In genomic region chr16:93585703-93586205, GRCm38 (mm10) we compare ENCODE assay signal across 18 mouse cellular contexts. TPM values are rescaled to one million over a fixed set of nuclear protein-coding genes. Genes with fewer than 3 reads are reported as not detected.
DNase-seq lines count a peak whose midpoint lies in the region; ATAC-seq and TF ChIP-seq lines count a peak whose summit lies in the region.
"Had no signal": no experiment of that assay in that cellular context is flagged by ENCODE, and none has a peak within 500 bp of the region (broad histone marks: within the 10 kb centered on the region; RNA-seq: fewer than 3 reads in every experiment).

No protein-coding gene starts in this region.

- peak overlapping the region; percentile 33 for H3K4me2 ChIP-seq in heart, embryonic 16.5 days (ENCODE audit: low read depth, low read length)
- H3K4me2 ChIP-seq in heart, embryonic 11.5 days = no peak overlapping the region
- H3K4me2 ChIP-seq: midbrain, embryonic 11.5 days; neural tube, embryonic 12.5 days had no signal

- H3K36me3 ChIP-seq in heart, embryonic 16.5 days (ENCODE audit: control insufficient read depth, insufficient read depth) = peaks cover 10% of the 10 kb centered on the region; the same call in 1 of the 2 replicates
- H3K36me3 ChIP-seq in heart, embryonic 11.5 days (ENCODE audit: control insufficient read depth, insufficient read depth, low read length) = 0 out of 2 replicates have a peak, but pooled peaks cover 6% of the 10 kb centered on the region
- H3K36me3 ChIP-seq in macrophage (ENCODE audit: inconsistent target) = no peaks in the 10 kb centered on the region
- no peaks in the 10 kb centered on the region for H3K36me3 ChIP-seq in thymus, adult 2 months (ENCODE audit: control insufficient read depth, insufficient read depth, low read length)

- H3K4me1 ChIP-seq in heart, embryonic 16.5 days (ENCODE audit: control insufficient read depth, insufficient read depth, low read length) = 0 out of 2 replicates have a peak, but pooled peaks cover 5% of the 10 kb centered on the region
- H3K4me1 ChIP-seq in heart, embryonic 11.5 days (ENCODE audit: control insufficient read depth, insufficient read depth, low read length) = peaks cover 14% of the 10 kb centered on the region
- H3K4me1 ChIP-seq in thymus, adult 2 months (replicated peaks; ENCODE audit: control insufficient read depth, insufficient read depth, low read length) = peaks cover 25% of the 10 kb centered on the region
- H3K4me1 ChIP-seq: neural tube, embryonic 12.5 days had no signal

- TF ChIP-seq CTCF in thymus, adult 2 months (IDR thresholded peaks at IDR 0.05; ENCODE audit: borderline replicate concordance, control insufficient read depth, extremely low read depth, insufficient read depth, low read length, poor library complexity) = no peak

- H3K27me3 ChIP-seq in heart, embryonic 16.5 days (ENCODE audit: control insufficient read depth, insufficient read depth, low read length) = no peaks in the 10 kb centered on the region
- H3K27me3 ChIP-seq in heart, embryonic 11.5 days (ENCODE audit: control insufficient read depth, insufficient read depth, low read length) = no peaks in the 10 kb centered on the region
- no peaks in the 10 kb centered on the region for H3K27me3 ChIP-seq in thymus, adult 2 months (ENCODE audit: control insufficient read depth, insufficient read depth, low read length)
- H3K27me3 ChIP-seq: neural tube, embryonic 12.5 days; Patski had no signal

- H3K4me3 ChIP-seq in heart, embryonic 16.5 days (ENCODE audit: low read length) = peak overlapping the region; percentile 15; the same call in 1 of the 2 replicates
- no peak overlapping the region for H3K4me3 ChIP-seq in heart, embryonic 11.5 days (ENCODE audit: low read depth, low read length)
- peak overlapping the region; percentile 0; the same call in 1 of the 2 replicates for H3K4me3 ChIP-seq in macrophage (ENCODE audit: inconsistent target)
- peak overlapping the region; percentile 59 for H3K4me3 ChIP-seq in thymus, adult 2 months (ENCODE audit: control insufficient read depth, insufficient read depth, low read length)
- H3K4me3 ChIP-seq: erythroblast, embryonic 14.5 days; neural tube, embryonic 12.5 days had no signal

- DNase-seq in thymus, adult 2 months = peak; percentile 43
- no peak for DNase-seq in urinary bladder, postnatal 14 days (ENCODE audit: low spot score)
- no peak for DNase-seq in adrenal gland, postnatal 14 days
- no peak for DNase-seq in ovary, adult 18-20 months (ENCODE audit: low spot score)
- DNase-seq: adrenal gland, postnatal 10 days; cerebellum, adult 11 months; heart, postnatal 14 days had no signal

- H3K9me3 ChIP-seq in heart, embryonic 16.5 days (replicated peaks; ENCODE audit: control insufficient read depth, low read length) = no peaks in the 10 kb centered on the region
- no peaks in the 10 kb centered on the region for H3K9me3 ChIP-seq in heart, embryonic 11.5 days (replicated peaks; ENCODE audit: control insufficient read depth, low read length)
- H3K9me3 ChIP-seq: neural tube, embryonic 12.5 days had no signal

- peak; percentile 14; the same call in 1 of the 2 replicates for TF ChIP-seq POLR2A in thymus, adult 2 months (IDR thresholded peaks at IDR 0.05; ENCODE audit: control insufficient read depth, extremely low read depth, insufficient read depth, low read length, poor library complexity)

- peak; percentile 34; the same call in 1 of the 2 replicates for ATAC-seq in heart, embryonic 16.5 days (replicated peaks; ENCODE audit: extremely low read depth, insufficient read depth, low FRiP score)
- no peak for ATAC-seq in heart, embryonic 11.5 days (replicated peaks; ENCODE audit: insufficient number of reproducible peaks, low FRiP score, low TSS enrichment)
- ATAC-seq in activated CD4-positive, CD25-positive, alpha-beta regulatory T cell, adult 4 months = peak; percentile 62
- ATAC-seq: intestine, embryonic 16.5 days; Patski had no signal

- WGBS in heart, embryonic 16.5 days = 90% methylated on average over 9 of the region's 9 CpGs
- WGBS in heart, embryonic 11.5 days (ENCODE audit: insufficient replicate concordance) = 84% methylated on average over 9 of the region's 9 CpGs
- 32% methylated on average over 9 of the region's 9 CpGs for WGBS in macrophage (ENCODE audit: missing documents)
- WGBS in thymus, adult 2 months = 12% methylated on average over 9 of the region's 9 CpGs

- H3K79me2 ChIP-seq in macrophage (ENCODE audit: inconsistent target) = no peaks in the 10 kb centered on the region

- no peak overlapping the region; the same call in 1 of the 2 replicates for H3K9ac ChIP-seq in heart, embryonic 16.5 days (ENCODE audit: low read length)
- no peak overlapping the region for H3K9ac ChIP-seq in heart, embryonic 11.5 days (ENCODE audit: low read depth, low read length)
- H3K9ac ChIP-seq: liver, embryonic 14.5 days; neural tube, embryonic 12.5 days had no signal

- peak overlapping the region; percentile 51 for H3K27ac ChIP-seq in heart, embryonic 16.5 days (ENCODE audit: low read length)
- no peak overlapping the region for H3K27ac ChIP-seq in heart, embryonic 11.5 days (ENCODE audit: low read depth, low read length)
- H3K27ac ChIP-seq in macrophage = peak overlapping the region; percentile 29; the same call in 1 of the 2 replicates
- peak overlapping the region; percentile 88 for H3K27ac ChIP-seq in thymus, adult 2 months (ENCODE audit: control insufficient read depth, insufficient read depth, low read length)
- H3K27ac ChIP-seq: liver, embryonic 14.5 days; neural tube, embryonic 12.5 days had no signal

RNA-seq across cellular contexts. Expression of gene Setd4, which starts 18.1 kb away (rescaled TPM):
- polyA plus RNA-seq in heart, embryonic 16.5 days (2015; fragmentation: Nextera tagmentation; extraction: Ambion mirVana) = 7.2 and 7.4 TPM in 2 replicates
- polyA plus RNA-seq in heart, embryonic 11.5 days (2014; fragmentation: Nextera tagmentation; extraction: Ambion mirVana) = 6.1 and 6.2 TPM in 2 replicates
- polyA plus RNA-seq in activated CD4-positive, CD25-positive, alpha-beta regulatory T cell, adult 4 months (2017; shearing (Covaris generic)) = 10 to 100 TPM; 28.0 to 42.8 TPM
- 10 to 100 TPM in 19 of 26 experiments, 1 to 10 TPM in 7; 5.5 to 49.6 (median 16.9) TPM for total RNA-seq in macrophage (2018; cell fraction: chromatin; rRNA removed)
- 1 to 10 TPM in 25 of 26 experiments, under 1 TPM in 1; 0.86 to 4.8 (median 2.1) TPM for total RNA-seq in macrophage (2018; cell fraction: cytosol; rRNA removed)
- total RNA-seq in macrophage (2018; cell fraction: nucleus; rRNA removed) = 10 to 100 TPM in 12 of 26 experiments, 1 to 10 TPM in 14; 2.1 to 20.8 (median 8.7) TPM
- polyA plus RNA-seq in macrophage (2018) = 1.0 to 4.7 TPM (median 2.2 TPM) in 3 replicates
- 39.2 and 39.7 TPM in 2 replicates for polyA plus RNA-seq in thymus, adult 2 months (2012; rRNA removed)
- 5.4 and 11.7 TPM in 2 replicates for total RNA-seq in adrenal gland, postnatal 14 days (2021)

RNA-seq across cellular contexts. Expression of gene Cbr1, which starts 19.9 kb away (rescaled TPM):
- polyA plus RNA-seq in heart, embryonic 16.5 days (2015; fragmentation: Nextera tagmentation; extraction: Ambion mirVana) = 57.8 and 60.2 TPM in 2 replicates
- polyA plus RNA-seq in heart, embryonic 11.5 days (2014; fragmentation: Nextera tagmentation; extraction: Ambion mirVana) = 61.0 and 65.9 TPM in 2 replicates
- 10 to 100 TPM; 36.4 to 44.7 TPM for polyA plus RNA-seq in activated CD4-positive, CD25-positive, alpha-beta regulatory T cell, adult 4 months (2017; shearing (Covaris generic))
- 10 to 100 TPM in 4 of 26 experiments, 1 to 10 TPM in 22; 1.8 to 15.4 (median 3.6) TPM for total RNA-seq in macrophage (2018; cell fraction: chromatin; rRNA removed)
- total RNA-seq in macrophage (2018; cell fraction: cytosol; rRNA removed) = 10 to 100 TPM; 21.5 to 39.6 (median 29.2) TPM
- total RNA-seq in macrophage (2018; cell fraction: nucleus; rRNA removed) = 10 to 100 TPM in 10 of 26 experiments, 1 to 10 TPM in 16; 5.2 to 21.9 (median 7.3) TPM
- polyA plus RNA-seq in macrophage (2018) = 30.7 to 39.9 TPM (median 32.2 TPM) in 3 replicates
- polyA plus RNA-seq in thymus, adult 2 months (2012; rRNA removed) = 88.0 and 92.0 TPM in 2 replicates
- total RNA-seq in adrenal gland, postnatal 14 days (2021) = 128 and 147 TPM in 2 replicates

RNA-seq across cellular contexts. Expression of gene Gm5678, which starts 42.1 kb away (rescaled TPM):
- not detected in 2 replicates for polyA plus RNA-seq in heart, embryonic 16.5 days (2015; fragmentation: Nextera tagmentation; extraction: Ambion mirVana)
- polyA plus RNA-seq in heart, embryonic 11.5 days (2014; fragmentation: Nextera tagmentation; extraction: Ambion mirVana) = not detected in 2 replicates
- polyA plus RNA-seq in activated CD4-positive, CD25-positive, alpha-beta regulatory T cell, adult 4 months (2017; shearing (Covaris generic)) = under 1 TPM in 1 of 2 experiments, not detected in 1; 0.78 TPM
- not detected for total RNA-seq in macrophage (2018; cell fraction: chromatin; rRNA removed)
- total RNA-seq in macrophage (2018; cell fraction: cytosol; rRNA removed) = not detected
- not detected for total RNA-seq in macrophage (2018; cell fraction: nucleus; rRNA removed)
- polyA plus RNA-seq in macrophage (2018) = not detected in 3 replicates
- polyA plus RNA-seq in thymus, adult 2 months (2012; rRNA removed) = 0.14 TPM in 1 of 2 replicates, not detected in the other
- total RNA-seq in adrenal gland, postnatal 14 days (2021) = 7.4 and 8.0 TPM in 2 replicates
- polyA plus RNA-seq: C2C12; erythroblast, embryonic 14.5 days; intestine, embryonic 16.5 days; liver, embryonic 14.5 days; midbrain, embryonic 11.5 days; neural tube, embryonic 12.5 days had no signal
